Mouse (Mus musculus) cerebellum, adult (tissue): ENCODE results near the gene Ddah2.
A peak's percentile ranks its signal among the peaks of the same experiment; 100 is the strongest.

Source experiments
- ATAC-seq: cut with Nextera tagmentation; 2 replicates; pipeline ENCODE4 v1.9.2; 2017; ENCODE audit warnings: mild to moderate bottlenecking, moderate library complexity, mixed read lengths; ENCODE audit not compliant: insufficient number of reproducible peaks, low FRiP score, low TSS enrichment

The Ddah2 gene

GRCm38 (mm10) chr17:35076507-35077176, 17.8 kb downstream of the Ddah2 start, which contains the start of gene Ly6g6e:
Gene Ly6g6e, plus strand, starts transcription at chr17:35076902.
- no peak for ATAC-seq

DNA sequence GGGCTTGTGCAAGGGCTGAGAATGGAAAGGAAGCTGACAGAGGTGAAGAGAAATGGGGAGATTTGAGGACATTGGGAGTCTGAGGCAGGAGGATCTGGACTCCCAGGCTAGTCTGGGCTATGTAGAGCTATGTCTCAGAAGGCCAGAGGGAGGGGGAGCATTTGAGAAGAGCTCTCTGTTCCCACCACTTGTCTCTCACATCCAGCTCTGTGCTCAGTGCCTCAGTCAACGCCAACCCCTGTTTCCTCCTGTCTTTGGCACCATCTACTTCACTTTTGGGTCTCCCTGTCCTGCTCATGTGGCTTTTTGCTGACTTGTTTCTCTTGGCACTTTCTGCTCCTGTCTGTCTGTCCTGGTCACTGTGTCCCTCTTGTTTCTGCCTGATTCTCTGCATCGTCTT, 18.4 kb downstream of the Ddah2 start:
- no peak for ATAC-seq

GRCm38 (mm10) chr17:35077786-35078233, 19.0 kb downstream of the Ddah2 start, which contains the start of gene Ly6g6d:
Gene Ly6g6d, minus strand, starts transcription at chr17:35078065.
- peak; percentile 46; the same call in 1 of the 2 replicates for ATAC-seq

DNA sequence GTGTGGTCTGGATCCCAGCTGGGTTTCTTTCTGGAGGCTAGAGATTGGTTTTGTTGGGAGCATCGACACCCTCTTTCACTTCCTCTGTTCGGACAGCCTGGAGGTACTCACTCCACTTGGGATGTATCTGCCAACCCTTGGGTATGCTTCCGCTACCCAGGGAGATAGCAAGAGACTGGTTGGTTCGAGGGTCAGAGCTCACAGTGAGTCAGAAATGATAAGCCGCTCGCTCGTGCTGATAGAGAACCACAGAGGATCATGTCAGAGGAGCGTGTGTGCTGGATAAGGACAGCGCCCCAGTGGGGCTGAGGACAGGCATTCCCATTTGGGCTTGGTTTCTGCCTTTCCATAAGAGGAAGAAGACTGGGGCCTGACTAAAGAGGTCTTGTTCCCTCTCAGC, 20.9 kb downstream of the Ddah2 start:
- ATAC-seq = no peak

GRCm38 (mm10) chr17:35080248-35080647, 21.4 kb downstream of the Ddah2 start:
- ATAC-seq = no peak

DNA sequence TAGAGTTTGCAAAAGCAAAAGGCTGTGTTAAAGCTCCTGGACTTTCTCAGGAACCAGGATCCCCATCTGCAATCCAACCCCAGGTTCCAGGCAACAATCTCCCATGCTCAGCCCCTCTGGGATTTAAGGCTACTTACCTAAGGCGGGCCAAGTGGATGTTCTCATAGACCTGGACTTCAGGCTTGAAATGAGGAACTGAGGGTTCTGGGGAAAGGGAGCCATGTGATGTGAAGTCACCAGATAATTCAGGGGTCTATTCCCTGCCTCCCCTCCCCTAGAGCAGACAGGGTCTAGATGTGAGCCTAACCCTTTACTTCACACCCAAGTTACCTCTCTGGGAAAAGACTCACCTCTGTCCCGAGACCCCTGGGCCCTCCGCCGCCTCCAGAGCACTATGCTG, 21.9 kb downstream of the Ddah2 start:
- ATAC-seq = no peak

GRCm38 (mm10) chr17:35082841-35083576, 24.2 kb downstream of the Ddah2 start:
- ATAC-seq = peak; percentile 65; the same call in 1 of the 2 replicates

GRCm38 (mm10) chr17:35083929-35084497, 25.2 kb downstream of the Ddah2 start:
- no peak for ATAC-seq

DNA sequence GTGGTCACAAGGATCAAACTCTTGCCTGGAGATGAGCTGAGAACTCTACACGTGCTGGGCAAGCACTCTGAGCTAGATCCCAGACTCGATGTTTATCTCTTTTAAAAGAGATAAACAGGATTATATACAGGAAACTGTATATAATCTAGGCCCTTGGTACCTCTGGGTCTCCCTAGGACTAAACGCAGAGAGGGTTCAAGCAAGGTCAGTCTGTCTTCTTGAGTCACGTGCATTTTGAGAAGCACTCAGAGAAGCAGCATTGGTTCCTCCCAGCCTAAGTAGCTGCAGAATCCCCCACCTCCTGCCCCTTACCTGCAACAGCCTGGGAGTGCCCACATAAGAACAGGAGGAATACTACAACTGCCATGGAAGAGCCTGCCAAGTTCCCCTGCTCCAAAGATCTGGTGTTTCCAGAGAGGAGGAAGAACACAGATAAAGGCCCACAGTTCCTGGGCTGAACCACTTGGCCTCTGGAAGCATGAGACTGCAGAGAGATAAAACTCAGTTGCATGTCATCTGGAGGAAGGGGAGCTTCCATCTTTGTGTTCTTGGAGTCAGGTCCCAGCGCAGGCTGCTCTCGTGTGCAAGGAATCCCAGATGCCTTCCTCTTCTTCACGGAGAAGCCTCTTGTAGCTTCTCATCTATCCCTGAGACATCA, 26.5 kb downstream of the Ddah2 start, which contains the start of gene Ly6g6f:
Ly6g6f (minus strand) TSS at position 403 of the 658 bp plus-strand sequence.
- ATAC-seq = no peak

DNA sequence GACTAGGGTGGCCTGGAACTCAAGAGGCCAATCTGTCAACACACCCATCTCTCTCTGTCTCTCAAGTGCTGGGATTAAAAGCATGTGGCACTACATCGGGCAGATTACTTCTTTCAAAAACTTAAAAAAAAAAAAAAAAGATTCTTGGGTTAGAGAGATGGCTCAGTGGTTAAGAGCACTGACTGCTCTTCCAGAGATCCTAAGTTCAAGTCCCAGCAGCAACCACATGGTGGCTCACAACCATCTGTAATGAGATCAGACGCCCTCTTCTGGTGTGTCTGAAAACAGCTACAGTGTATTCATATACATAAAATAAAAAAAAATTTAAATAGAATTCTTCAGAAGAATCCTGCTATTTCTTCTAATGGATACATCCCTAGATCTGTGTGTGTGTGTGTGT, 29.3 kb downstream of the Ddah2 start:
- no peak for ATAC-seq

DNA sequence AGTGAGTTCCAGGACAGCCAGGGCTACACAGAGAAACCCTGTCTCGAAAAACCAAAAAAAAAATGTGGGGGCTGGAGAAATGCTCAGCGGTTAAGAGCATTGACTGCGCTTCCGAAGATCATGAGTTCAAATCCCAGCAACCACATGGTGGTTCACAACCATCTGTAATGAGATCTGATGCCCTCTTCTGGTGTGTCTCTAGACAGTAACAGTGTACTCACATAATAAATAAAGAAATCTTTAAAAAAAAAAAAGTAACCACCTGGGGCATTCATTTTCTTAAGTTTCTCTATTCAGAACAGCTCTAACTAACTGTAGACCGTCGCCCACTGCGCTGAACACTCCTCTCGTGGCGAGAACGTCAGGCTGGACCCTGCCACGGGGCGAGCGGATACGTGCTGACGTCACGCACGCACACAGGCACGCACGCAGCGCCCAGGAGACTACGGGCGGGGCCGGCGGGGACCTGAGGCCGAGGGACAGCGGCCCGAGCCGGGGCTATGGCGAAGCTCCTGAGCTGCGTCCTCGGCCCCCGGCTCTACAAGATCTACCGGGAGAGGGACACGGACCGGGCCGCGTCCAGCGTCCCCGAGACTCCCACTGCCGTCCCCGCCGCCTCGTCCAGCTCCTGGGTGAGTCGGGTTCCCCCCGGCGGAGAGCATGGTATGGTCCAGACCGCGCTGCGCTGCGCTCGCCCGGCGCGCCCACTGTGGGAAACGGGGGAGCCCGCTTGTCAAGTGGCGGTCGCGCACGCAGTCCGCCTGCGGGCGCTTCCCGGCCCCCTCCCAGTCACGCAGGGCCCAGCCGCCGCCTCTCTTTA, 30.2 kb downstream of the Ddah2 start, which contains the start of gene Abhd16a:
Abhd16a (plus strand) TSS at position 439 of the 820 bp plus-strand sequence.
- peak; percentile 83 for ATAC-seq

DNA sequence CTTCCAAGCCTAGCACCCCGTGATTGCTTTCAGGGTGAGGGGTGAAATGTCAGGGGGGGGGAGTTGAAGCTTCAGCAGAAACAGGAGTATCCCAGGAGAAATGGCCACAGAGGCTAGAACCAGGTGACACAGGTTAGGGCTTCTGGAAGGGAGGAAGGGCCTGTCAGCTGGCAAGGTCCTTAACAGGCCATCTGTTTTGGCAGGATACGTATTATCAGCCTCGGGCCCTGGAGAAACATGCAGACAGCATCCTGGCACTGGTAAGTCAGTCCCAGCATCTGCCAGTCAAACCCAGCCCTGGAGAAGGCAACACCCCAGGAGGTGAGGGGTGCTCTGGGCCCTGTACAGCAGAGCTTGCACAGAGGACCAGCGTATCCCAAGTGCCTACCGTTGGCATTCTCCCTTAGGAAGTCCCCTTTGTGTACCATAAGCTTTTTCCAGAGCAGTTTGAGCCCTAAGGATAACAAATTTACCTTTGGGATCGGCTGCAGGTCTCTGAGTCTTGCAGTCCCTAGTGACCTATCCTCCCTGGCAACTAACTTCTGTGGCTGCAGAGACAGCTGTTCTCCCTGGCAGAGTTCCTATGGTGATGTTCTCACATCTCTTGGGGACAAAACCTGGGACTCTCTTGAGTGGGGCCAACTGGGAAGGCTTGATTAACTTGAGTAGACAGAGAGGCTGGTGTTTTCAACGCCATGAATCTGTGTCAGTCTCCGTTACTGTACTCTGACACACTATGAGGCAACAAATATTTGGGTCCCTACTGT, 31.5 kb downstream of the Ddah2 start:
- ATAC-seq = peak; percentile 83

DNA sequence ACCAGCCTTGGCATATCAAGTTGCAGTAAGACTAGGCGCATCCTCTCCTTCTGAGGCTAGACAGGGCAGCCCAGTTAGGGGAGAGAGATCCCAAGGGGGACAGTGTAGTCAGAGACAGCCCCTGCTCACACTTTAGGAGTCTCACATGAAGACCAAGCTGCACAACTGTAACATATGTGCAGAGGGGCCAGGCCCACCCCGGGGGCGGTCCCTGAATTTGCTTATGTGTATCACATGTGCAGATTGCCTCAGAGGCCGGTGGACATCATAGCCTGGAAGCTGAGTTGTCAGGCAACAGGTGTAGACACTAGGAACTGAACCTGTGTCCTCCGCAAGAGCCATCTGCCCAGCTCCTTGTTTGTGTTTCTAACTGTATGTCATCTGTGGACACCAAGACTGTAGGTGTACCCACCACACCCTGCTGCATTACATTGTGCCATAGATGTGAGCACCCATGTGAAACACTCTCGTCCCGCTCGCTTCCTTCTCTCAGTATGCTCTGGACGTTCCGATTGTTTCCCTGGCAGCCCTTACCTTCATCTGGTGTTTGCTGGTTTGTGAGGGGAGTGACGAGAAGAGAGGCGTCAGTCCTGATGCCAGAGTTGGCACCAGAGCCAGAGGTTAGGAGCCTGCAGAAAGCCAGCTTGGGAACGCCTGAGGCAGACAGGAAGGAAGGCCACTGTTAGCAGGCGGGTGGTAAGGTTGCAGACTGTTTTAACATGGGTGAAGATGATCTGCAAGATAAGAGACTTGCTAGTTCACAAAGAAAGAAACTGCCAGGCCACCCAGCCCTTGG, 33.8 kb downstream of the Ddah2 start:
- ATAC-seq = no peak

- no peak for ATAC-seq
These were observed 35.9 kb downstream of the Ddah2 start for GRCm38 (mm10) chr17:35094475-35095365.

GRCm38 (mm10) chr17:35096597-35096996, 37.8 kb downstream of the Ddah2 start:
- ATAC-seq = no peak

DNA sequence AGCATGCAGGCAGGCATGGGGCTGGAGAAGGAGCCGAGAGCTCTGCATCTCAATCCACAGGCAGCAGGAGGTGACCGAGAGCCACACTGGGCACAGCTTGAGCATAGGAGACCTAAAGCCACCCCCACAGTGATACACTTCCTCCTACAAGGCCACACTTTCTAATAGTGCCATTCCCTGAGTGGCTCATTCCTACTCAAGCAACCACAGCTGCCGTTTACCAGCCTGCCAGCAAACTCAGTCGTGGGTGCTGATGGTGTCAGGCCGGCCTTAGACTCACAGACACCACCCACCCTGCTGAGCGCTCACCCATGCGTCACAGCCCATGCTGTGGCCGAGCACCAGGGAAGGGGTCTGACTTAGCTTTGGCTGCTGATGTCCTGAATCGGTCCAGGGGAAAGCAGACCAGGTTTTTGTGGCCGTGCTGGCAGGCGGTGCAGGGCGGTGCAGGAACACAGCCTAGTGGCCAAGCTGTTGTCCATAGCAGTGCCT, 38.4 kb downstream of the Ddah2 start:
- ATAC-seq = peak; percentile 52; the same call in 1 of the 2 replicates

GRCm38 (mm10) chr17:35100196-35100765, 41.4 kb downstream of the Ddah2 start:
- no peak for ATAC-seq
